Mouse (Mus musculus) urinary bladder, postnatal 14 days (tissue): ENCODE results near the gene Gm10318.

ENCODE experiments used
- DNase-seq: peaks from one replicate; pipeline ENCODE4 v3.0.0; 2021; ENCODE audit warnings: low spot score

Gene Gm10318

DNA sequence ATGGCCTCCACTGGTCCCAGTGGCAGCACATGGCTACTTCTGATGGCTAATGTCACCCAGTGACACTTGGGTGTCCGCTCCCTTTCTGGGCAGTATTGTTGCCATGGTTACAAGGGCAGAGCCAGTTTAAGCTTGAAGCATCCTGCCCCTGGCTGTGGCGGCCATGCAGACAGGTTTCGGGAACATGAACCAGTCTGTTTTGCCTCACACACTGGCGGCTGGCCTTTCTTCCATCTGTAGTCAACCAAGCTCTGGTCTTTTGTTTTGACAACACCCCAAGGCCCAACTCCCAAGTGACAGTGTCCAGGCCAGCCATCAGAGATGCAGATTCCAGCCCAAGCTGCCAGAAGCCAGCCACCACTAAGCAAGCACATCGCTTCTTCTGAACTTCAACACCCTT, 42.9 kb downstream of the Gm10318 start:
- no peak for DNase-seq

DNA sequence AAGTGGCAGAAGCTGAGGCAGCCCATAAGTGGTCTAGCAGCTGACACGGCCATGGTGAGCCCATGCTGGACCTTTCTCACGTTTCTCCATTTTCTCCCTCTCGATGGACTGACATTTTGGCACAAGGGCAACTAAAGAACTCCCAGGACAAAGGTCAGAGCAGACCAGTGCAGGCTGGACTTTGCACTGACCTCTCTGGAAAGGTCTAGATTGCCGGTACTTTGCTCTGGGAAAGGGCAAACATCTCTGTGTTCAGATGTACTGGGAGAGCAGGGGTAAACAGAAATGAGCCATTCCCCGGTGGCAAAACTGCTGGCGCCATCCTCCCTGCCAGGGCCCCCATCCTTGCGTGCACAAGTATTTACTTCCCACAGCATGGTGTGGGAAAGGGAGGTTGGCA, 47.5 kb downstream of the Gm10318 start:
- DNase-seq = no peak

GRCm38 (mm10) chr10:77900903-77901818, 48.5 kb downstream of the Gm10318 start:
- no peak for DNase-seq

DNA sequence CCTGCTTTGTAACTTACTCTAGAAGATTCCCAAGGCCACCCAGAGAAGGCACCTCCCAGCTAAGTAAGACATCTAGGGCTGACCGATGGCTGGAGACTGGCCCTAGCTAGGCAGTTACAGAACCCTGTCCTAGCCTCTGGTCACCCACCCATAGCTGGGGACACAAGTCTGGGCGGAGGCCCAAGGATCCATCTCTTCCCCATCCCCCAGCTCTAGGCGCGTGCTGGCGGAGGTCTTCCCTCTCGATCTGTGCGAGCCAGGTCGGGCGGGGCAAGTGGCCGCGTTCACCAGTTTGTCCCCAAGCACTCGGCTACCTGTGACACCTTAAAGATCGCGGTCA, 49.2 kb downstream of the Gm10318 start:
- DNase-seq = no peak

GRCm38 (mm10) chr10:77902211-77902893, 49.7 kb downstream of the Gm10318 start, which contains the start of gene Lrrc3:
Lrrc3 (minus strand) TSS chr10:77902536.
- peak; percentile 64 for DNase-seq

GRCm38 (mm10) chr10:77902894-77903715, 50.4 kb downstream of the Gm10318 start:
- peak; percentile 57 for DNase-seq
